Mouse (Mus musculus) forebrain, embryonic 16.5 days (tissue): ENCODE measurements around the gene Nfix. TPM values are rescaled to one million over a fixed set of nuclear protein-coding genes. Genes with fewer than 3 reads are reported as not detected.

ENCODE experiments used
- ATAC-seq: fragments of 200-750 bp; cut with Nextera tagmentation; 2 replicates; pipeline ENCODE4 v1.8.0; 2017; ENCODE audit warnings: mild to moderate bottlenecking, moderate library complexity
- H3K27ac ChIP-seq: fragments of 300-500 bp; sonication (generic); 2 replicates; pipeline ENCODE4 v1.5.1; 2014; ENCODE audit warnings: low read length, control low read depth
- H3K27me3 ChIP-seq: fragments of 300-500 bp; sonication (generic); replicated peaks from 2 replicates; pipeline ENCODE4 v1.6.1; 2014; ENCODE audit warnings: low read length; ENCODE audit not compliant: control insufficient read depth, insufficient read depth
- H3K36me3 ChIP-seq: fragments of 300-500 bp; sonication (generic); 2 replicates; pipeline ENCODE4 v1.6.1; 2014; ENCODE audit not compliant: control insufficient read depth, insufficient read depth
- H3K4me1 ChIP-seq: fragments of 300-500 bp; sonication (generic); replicated peaks from 2 replicates; pipeline ENCODE4 v1.6.1; 2014; ENCODE audit warnings: low read length; ENCODE audit not compliant: control insufficient read depth, insufficient read depth
- H3K4me2 ChIP-seq: fragments of 300-500 bp; sonication (generic); 2 replicates; pipeline ENCODE4 v1.6.1; 2014; ENCODE audit warnings: mild to moderate bottlenecking, low read length, control low read depth
- H3K4me3 ChIP-seq: fragments of 300-500 bp; sonication (generic); replicated peaks from 2 replicates; pipeline ENCODE4 v1.5.1; 2014; ENCODE audit warnings: mild to moderate bottlenecking, low read length, control low read depth
- H3K9ac ChIP-seq: fragments of 300-500 bp; sonication (generic); replicated peaks from 2 replicates; pipeline ENCODE4 v1.6.1; 2014; ENCODE audit warnings: low read depth, low read length, control low read depth
- H3K9me3 ChIP-seq: fragments of 300-500 bp; sonication (generic); 2 replicates; pipeline ENCODE4 v1.6.1; 2016; ENCODE audit warnings: low read length; ENCODE audit not compliant: control insufficient read depth
- WGBS: fragments of 180-500 bp; shearing (Covaris S2); extraction: QIAGEN DNeasy Blood & Tissue Kit; methylation state at CpG from one replicate; pipeline ENCODE4 v1.1.7; 2014; 5-methylcytosine and 5-hydroxymethylcytosine counted together
- polyA plus RNA-seq: library from polyadenylated mRNA; unstranded; fragments of >200 nt; fragmentation: Nextera tagmentation; extraction: Ambion mirVana; gene quantifications from 2 replicates; pipeline ENCODE4 v1.2.1, GENCODE M21; 2015

Gene Nfix
- polyA plus RNA-seq, 1 experiment from 2014 or later, result 440 TPM

DNA sequence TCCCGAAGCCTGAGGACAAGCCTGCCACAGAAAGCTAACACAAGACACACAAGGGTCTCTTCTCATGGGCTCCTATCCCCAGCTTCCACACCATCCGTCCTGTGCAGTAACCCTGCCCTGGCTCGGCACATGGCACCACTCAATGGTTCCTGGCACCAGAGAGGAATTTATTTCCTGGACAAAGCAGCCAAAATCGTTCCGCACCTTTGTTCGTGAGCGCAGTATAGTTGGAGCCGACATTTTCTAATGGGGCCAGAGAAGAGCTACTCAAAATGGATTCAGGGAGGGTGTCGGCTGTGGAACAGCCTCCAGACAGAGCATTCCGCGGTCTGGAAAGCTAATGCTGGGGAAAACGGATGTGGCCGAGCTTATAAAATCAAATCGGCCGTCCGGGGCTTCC is 50.6 kb downstream of the Nfix start:
- Histone ChIP-seq H3K4me2 (peak overlapping the region; percentile 44), H3K9me3 (no peaks in the 10 kb centered on the region), H3K4me3 (peak overlapping the region; percentile 12; the same call in 1 of the 2 replicates), H3K4me1 (peaks cover 72% of the 10 kb centered on the region), H3K27me3 (no peaks in the 10 kb centered on the region), H3K36me3 (no peaks in the 10 kb centered on the region), H3K9ac (peak overlapping the region; percentile 48), H3K27ac (peak overlapping the region; percentile 72)
- 0 out of 2 replicates have a peak, but pooled peaks have one; percentile 11 for ATAC-seq
- WGBS, result 37% methylated on average over 16 of the region's 16 CpGs

DNA sequence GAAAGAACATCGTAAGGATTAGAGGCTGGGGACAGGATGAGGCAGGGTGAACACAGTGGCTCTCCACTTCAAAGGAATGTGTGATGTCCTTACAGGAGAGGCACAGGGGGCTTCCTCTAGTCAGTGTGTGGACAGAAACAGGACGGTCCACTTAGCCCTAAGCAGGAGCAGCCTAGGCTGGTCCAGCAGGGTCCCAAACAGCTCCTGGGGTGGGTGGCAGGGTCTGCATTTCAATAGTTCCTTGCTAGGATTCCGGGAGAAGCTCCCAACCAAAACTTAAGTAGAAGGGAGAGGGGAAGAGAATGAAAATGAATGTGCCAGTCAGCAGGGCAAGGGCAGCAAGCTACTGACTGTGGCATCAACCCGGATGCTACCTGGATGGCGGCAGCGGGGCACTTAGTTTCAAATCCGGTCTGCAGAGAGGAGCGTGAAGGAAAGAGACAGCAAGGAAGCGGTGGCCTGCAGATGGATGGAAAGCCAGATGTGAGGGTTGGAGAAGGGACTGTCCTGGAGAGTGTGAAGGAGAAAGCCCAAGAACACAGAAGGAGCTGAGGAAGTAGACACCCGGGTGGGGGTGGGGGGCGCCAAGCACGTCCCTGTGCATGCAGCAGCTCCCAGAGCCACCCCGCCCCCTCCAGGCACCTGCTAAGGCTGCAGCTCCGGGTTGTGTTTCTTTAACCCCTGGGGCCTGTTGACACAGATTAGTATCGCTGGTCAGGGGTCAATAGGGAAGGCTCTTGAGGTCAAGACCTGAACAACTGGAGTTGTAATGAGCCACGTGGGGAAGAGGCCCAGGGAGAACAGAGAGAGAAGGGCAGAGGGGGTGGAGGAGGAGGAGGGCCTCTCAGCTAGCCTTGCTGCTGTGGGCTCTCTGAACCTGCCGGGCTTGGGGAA is 54.9 kb downstream of the Nfix start:
- peak overlapping the region; percentile 41 for H3K9ac ChIP-seq

DNA sequence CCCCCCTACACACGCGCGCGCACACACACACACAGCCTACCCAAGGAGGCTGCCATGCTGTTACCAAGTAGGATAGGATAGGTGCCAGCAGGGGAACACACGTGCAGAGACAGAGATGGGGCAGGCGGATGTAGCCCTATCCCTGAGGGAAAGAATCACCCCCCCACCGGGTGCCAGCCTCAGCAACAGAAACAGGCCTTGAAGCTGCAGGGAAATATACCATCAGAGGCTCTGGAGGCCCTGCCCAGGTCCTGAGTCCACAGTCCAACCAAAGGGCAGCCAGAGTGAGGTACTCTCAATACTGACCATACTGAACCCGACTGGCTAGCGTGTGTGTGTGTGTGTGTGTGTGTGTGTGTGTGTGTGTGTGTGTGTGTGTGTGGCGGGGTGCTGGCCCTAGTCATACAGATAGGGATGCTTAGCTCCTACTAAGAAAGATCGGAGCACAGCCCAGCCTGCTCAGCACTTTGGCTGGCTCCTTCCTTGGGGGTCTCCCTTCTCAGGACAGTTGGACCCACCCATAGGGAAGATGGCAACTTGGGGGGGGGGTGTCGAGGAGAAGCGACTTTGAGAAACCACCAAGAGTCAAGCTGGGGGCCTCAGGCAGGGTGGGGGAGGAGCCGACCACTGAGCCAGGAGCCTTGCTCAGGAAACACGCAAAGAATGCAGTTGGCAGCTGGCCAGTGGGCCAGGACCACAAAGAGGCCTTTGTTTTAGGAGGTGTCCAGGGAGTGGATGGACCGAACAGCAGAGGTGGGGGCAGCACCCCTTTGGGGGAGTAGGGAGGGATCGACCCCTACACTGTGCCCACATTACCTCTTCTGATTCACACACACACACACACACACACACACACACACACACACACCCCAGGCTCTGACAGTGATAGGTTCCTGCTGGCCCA is 56.4 kb downstream of the Nfix start:
- 6% methylated on average over 17 of the region's 17 CpGs for WGBS
- peak overlapping the region; percentile 23; the same call in 1 of the 2 replicates for H3K4me2 ChIP-seq

More for the DNA sequence above, 54.9 kb downstream of the Nfix start:
- Histone ChIP-seq H3K4me2 (peak overlapping the region; percentile 6; the same call in 1 of the 2 replicates), H3K9me3 (no peaks in the 10 kb centered on the region), H3K27me3 (no peaks in the 10 kb centered on the region), H3K27ac (peak overlapping the region; percentile 81), H3K4me1 (peaks cover 85% of the 10 kb centered on the region), H3K4me3 (no peak overlapping the region), H3K36me3 (no peaks in the 10 kb centered on the region)
- no peak for ATAC-seq
- 9% methylated on average over 16 of the region's 17 CpGs for WGBS

DNA sequence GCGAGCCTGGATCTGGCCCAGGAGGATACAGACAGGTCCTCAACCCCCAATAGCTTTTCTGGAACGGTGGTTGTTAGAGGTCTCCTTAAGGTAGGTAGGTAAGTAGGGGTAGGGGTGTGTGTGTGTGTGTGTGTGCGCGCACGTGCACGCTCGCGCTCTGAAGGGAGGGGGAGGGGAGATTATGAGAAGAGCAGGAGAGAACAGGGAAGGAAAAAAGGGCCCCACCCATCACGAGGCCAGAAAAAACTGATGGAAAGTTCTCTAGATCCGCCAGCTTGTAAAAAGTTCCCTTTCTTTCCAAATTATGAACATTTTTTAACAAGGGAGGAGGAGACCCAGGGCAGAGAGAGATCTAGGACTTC is 57.1 kb downstream of the Nfix start:
- no peak overlapping the region for H3K4me3 ChIP-seq
- H3K36me3 ChIP-seq, result no peaks in the 10 kb centered on the region
- H3K9ac ChIP-seq, result peak overlapping the region; percentile 24; the same call in 1 of the 2 replicates
- no peak; the same call in 1 of the 2 replicates for ATAC-seq
- no peaks in the 10 kb centered on the region for H3K9me3 ChIP-seq
- WGBS, result 5% methylated on average over 10 of the region's 10 CpGs
- no peaks in the 10 kb centered on the region for H3K27me3 ChIP-seq
- H3K4me1 ChIP-seq, result peaks cover 93% of the 10 kb centered on the region
- peak overlapping the region; percentile 23 for H3K4me2 ChIP-seq
- H3K27ac ChIP-seq, result peak overlapping the region; percentile 83

More for the DNA sequence above, 56.4 kb downstream of the Nfix start:
- H3K9ac ChIP-seq, result peak overlapping the region; percentile 43
- ATAC-seq, result peak; percentile 21; the same call in 1 of the 2 replicates
- no peak overlapping the region for H3K4me3 ChIP-seq
- no peaks in the 10 kb centered on the region for H3K9me3 ChIP-seq
- no peaks in the 10 kb centered on the region for H3K36me3 ChIP-seq
- H3K27me3 ChIP-seq, result no peaks in the 10 kb centered on the region
- peak overlapping the region; percentile 83 for H3K27ac ChIP-seq
- H3K4me1 ChIP-seq, result peaks cover 86% of the 10 kb centered on the region

DNA sequence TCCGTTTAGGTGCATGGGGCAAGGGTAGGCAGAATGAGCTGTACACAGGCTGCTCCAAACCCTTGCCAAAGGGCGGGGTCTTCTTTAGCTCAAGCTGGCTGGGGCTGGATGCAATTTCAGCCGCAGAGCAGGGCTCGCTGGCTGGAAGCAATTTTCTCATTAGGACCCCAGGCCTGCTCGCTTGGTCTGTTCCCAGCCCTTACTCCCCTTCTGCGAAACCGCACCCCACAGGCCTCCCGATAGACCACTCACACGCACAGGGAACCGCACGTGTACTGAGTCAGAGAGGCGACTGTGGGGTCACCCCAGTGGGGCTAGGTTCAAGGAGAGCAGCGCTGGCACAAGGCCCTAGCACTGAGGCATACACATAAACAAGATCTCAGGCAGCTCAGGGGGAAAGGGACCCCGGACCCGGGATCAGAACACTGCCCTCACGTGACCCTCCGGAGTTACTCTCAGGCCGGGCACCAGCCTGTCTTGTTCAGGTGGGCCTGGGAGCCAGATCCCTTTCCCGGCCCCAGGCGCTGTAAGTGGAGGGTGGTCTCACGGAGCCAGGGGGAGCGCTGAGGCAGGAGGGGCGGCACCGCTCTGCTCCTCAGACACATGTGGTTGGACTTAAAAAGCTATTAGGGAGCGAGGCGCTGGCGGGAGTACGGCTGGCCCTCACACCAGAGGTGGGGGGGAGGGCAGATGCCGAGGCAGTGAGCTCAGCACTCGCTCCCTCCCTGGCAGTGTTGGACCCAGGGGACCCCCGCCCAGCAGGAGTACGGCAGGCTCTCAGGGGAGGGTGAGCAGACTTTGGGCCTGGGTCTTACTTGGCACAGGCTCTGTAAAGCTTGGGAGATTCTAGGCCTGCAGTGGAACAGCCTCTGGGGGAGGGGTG is 57.7 kb downstream of the Nfix start:
- ATAC-seq, result peak; percentile 54
- H3K9ac ChIP-seq, result peak overlapping the region; percentile 24
- H3K4me3 ChIP-seq, result no peak overlapping the region
- no peaks in the 10 kb centered on the region for H3K36me3 ChIP-seq
- WGBS, result 6% methylated on average over 31 of the region's 32 CpGs
- peak overlapping the region; percentile 83 for H3K27ac ChIP-seq
- peak overlapping the region; percentile 23 for H3K4me2 ChIP-seq
- H3K27me3 ChIP-seq, result no peaks in the 10 kb centered on the region
- no peaks in the 10 kb centered on the region for H3K9me3 ChIP-seq
- peaks cover 99% of the 10 kb centered on the region for H3K4me1 ChIP-seq

DNA sequence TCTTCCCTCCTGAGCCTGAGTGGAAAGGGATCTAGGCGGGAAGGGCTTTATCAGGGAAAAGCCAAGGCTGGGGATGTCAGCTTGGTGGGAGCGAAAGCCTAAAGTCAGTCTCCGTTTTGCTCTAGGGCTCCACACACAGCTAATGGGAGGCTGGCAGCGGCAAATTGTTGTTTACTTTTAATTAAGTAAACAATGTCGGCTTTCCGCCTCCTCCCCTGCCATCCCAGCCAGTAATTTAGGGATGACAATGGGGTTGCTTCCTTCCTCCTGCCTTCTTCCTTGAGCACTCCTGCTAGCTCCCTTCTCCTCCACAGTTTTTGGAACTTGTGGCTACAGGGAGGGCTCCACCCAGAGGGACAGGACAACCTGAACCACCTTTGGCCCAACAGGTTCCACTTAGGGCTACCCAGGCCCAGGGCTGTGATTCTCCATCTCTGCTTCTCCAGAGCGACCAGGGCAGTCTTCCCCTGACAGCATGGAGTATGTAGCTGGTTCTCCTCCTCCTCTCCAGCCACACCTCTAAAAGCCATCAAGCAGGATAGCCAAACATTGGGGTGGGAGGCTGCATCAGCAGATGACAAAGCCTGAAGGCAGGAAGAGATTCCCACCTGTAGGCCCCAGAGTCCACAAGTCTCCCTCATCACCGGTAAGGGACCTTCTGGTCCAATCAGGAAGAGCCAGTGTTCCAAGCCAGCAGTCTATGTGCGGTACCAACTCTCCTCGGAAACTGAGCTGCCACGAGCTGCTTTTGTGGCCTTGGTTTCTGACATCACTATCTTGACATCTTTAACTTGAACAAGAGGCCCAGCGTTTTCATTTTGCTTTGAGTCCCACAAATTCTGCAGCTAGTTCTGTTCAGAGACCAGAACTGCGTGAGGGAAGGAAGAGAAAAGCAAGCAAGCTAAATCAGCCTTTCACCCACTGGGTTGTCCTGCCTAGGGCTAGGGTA is 59.0 kb downstream of the Nfix start:
- no peak overlapping the region for H3K4me3 ChIP-seq
- H3K27me3 ChIP-seq, result no peaks in the 10 kb centered on the region
- no peaks in the 10 kb centered on the region for H3K36me3 ChIP-seq
- WGBS, result 32% methylated on average over 13 of the region's 13 CpGs
- peaks cover 95% of the 10 kb centered on the region for H3K4me1 ChIP-seq
- H3K9me3 ChIP-seq, result no peaks in the 10 kb centered on the region
- peak overlapping the region; percentile 28 for H3K9ac ChIP-seq
- 0 out of 2 replicates have a peak overlapping the region, but pooled peaks have one; percentile 2 for H3K4me2 ChIP-seq
- ATAC-seq, result no peak
- peak overlapping the region; percentile 83 for H3K27ac ChIP-seq

DNA sequence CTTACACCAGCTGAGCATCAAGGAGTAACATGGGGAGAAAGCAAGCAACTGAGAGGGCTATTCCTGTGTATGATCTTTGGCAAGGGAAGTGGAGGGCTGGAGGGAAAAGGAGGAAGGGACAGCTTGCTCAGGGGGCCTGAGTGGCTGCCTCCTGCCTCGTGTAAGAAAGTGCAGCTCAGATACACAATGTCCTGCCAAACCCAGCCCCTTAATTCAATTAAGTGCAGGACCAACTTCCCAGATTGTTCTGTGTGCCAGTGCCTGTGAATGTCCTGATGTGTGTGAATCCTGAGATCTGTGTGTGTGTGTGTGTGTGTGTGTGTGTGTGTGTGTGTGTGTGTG is 60.8 kb downstream of the Nfix start:
- Histone ChIP-seq H3K27ac (peak overlapping the region; percentile 51), H3K4me3 (no peak overlapping the region), H3K36me3 (no peaks in the 10 kb centered on the region), H3K27me3 (no peaks in the 10 kb centered on the region), H3K4me2 (no peak overlapping the region), H3K9me3 (no peaks in the 10 kb centered on the region), H3K9ac (peak overlapping the region; percentile 34), H3K4me1 (peaks cover 97% of the 10 kb centered on the region)
- WGBS, result 0% methylated on average over 1 of the region's 1 CpGs
- ATAC-seq, result no peak
